Mouse (Mus musculus) midbrain, embryonic 14.5 days (tissue): ENCODE measurements around the gene Gpc1. TPM values are rescaled to one million over a fixed set of nuclear protein-coding genes. Genes with fewer than 3 reads are reported as not detected.

Source experiments
- ATAC-seq: fragments of 200-750 bp; cut with Nextera tagmentation; 2 replicates; pipeline ENCODE4 v1.8.0; 2017; ENCODE audit warnings: moderate number of reproducible peaks, moderate library complexity; ENCODE audit not compliant: low FRiP score, low TSS enrichment
- DNase-seq: peaks from one replicate; pipeline ENCODE4 v3.0.0-alpha.2; 2015
- H3K27ac ChIP-seq: fragments of 300-500 bp; sonication (generic); replicated peaks from 2 replicates; pipeline ENCODE4 v1.5.1; 2014; ENCODE audit warnings: mild to moderate bottlenecking, low read depth, low read length, moderate library complexity
- H3K27me3 ChIP-seq: fragments of 300-500 bp; sonication (generic); 2 replicates; pipeline ENCODE4 v1.6.1; 2014; ENCODE audit warnings: low read length, control low read depth, mixed read lengths; ENCODE audit not compliant: control insufficient read depth, insufficient read depth
- H3K36me3 ChIP-seq: fragments of 300-500 bp; sonication (generic); 2 replicates; pipeline ENCODE4 v1.6.1; 2014; ENCODE audit warnings: low read length, control low read depth; ENCODE audit not compliant: control insufficient read depth, insufficient read depth
- H3K4me1 ChIP-seq: fragments of 300-500 bp; sonication (generic); 2 replicates; pipeline ENCODE4 v1.6.1; 2014; ENCODE audit warnings: mild to moderate bottlenecking, antibody characterized with exemption, low read length, control low read depth; ENCODE audit not compliant: control insufficient read depth, insufficient read depth
- H3K4me2 ChIP-seq: fragments of 300-500 bp; sonication (generic); 2 replicates; pipeline ENCODE4 v1.6.1; 2014; ENCODE audit warnings: mild to moderate bottlenecking, low read length, moderate library complexity
- H3K4me3 ChIP-seq: fragments of 300-500 bp; sonication (generic); replicated peaks from 2 replicates; pipeline ENCODE4 v1.5.1; 2014; ENCODE audit warnings: low read depth, low read length
- H3K9ac ChIP-seq: fragments of 300-500 bp; sonication (generic); replicated peaks from 2 replicates; pipeline ENCODE4 v1.6.1; 2014; ENCODE audit warnings: mild to moderate bottlenecking, low read length, moderate library complexity
- H3K9me3 ChIP-seq: fragments of 300-500 bp; sonication (generic); 2 replicates; pipeline ENCODE4 v1.6.1; 2016; ENCODE audit warnings: low read length, control low read depth, mixed read lengths; ENCODE audit not compliant: control insufficient read depth
- WGBS: fragments of 180-500 bp; shearing (Covaris S2); extraction: QIAGEN DNeasy Blood & Tissue Kit; methylation state at CpG from one replicate; pipeline ENCODE4 v1.1.7; 2014; 5-methylcytosine and 5-hydroxymethylcytosine counted together
- polyA plus RNA-seq: library from polyadenylated mRNA; unstranded; fragments of >200 nt; fragmentation: Nextera tagmentation; extraction: Ambion mirVana; gene quantifications from 2 replicates; pipeline ENCODE4 v1.2.1, GENCODE M21; 2014

The Gpc1 gene
- polyA plus RNA-seq = 64.8 and 65.7 TPM in 2 replicates

DNA sequence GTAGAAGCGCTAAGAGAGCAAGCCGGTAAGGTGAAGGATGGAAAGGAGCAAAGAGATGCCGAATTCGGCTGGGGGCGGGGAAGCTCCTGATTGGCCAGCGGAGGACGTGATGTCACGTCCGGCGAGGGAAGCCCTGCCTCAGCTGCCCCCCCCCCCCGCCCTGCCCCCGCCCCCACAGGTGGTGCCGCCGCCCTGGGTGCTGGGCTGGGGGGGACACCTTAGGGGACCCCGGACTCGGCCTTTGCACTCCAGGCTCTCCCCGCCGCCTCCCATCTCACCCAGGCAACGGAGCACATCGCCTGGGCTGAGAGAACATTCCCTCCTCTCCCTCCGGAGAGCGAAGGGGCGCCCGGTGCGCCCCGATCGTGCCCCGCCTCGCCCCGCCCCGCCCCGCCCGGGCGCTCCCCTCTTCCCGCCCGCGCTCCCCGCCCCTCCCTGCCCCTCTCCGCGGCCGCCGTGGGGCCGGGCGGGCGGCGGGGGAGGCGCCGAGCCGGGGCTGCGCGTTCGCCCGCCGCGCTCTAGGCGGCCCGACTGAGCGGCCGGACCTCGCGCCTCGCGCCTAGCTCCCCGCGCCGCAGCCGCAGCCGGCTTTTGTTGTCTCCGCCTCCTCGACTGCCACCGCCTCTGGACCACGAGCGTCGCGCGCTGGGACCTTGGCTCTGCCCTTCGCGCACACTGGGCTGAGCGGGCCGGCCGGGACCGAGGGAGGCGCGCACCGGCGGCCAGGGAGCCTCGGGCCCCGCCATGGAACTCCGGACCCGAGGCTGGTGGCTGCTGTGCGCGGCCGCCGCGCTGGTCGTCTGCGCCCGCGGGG lies at the start of gene Gpc1:
Gene Gpc1 (plus strand): TSS at position 458 of the 814 bp plus-strand sequence.
- DNase-seq (peak; percentile 94), ATAC-seq (peak; percentile 84)
- Histone ChIP-seq H3K4me2 (peak within 1 kb of the TSS; percentile 80), H3K27ac (peak within 1 kb of the TSS; percentile 93), H3K4me1 (peaks cover 28% of the 10 kb centered on the region), H3K4me3 (peak within 1 kb of the TSS; percentile 92), H3K36me3 (no peaks in the 10 kb centered on the region), H3K27me3 (0 out of 2 replicates have a peak, but pooled peaks cover 4% of the 10 kb centered on the region), H3K9me3 (no peaks in the 10 kb centered on the region), H3K9ac (peak within 1 kb of the TSS; percentile 95)
- under 1% methylated on average over 61 of the region's 99 CpGs for WGBS

- no peak overlapping the region for H3K9ac ChIP-seq
- H3K4me2 ChIP-seq = no peak overlapping the region
- DNase-seq = no peak
- 90% methylated on average over 4 of the region's 4 CpGs for WGBS
- no peaks in the 10 kb centered on the region for H3K36me3 ChIP-seq
- ATAC-seq = no peak
- no peaks in the 10 kb centered on the region for H3K9me3 ChIP-seq
- H3K4me3 ChIP-seq = no peak overlapping the region
- no peak overlapping the region for H3K27ac ChIP-seq
- no peaks in the 10 kb centered on the region for H3K4me1 ChIP-seq
- H3K27me3 ChIP-seq = no peaks in the 10 kb centered on the region
Measured at GRCm38 (mm10) chr1:92781862-92782261, 49.6 kb upstream of the Gpc1 start.

DNA sequence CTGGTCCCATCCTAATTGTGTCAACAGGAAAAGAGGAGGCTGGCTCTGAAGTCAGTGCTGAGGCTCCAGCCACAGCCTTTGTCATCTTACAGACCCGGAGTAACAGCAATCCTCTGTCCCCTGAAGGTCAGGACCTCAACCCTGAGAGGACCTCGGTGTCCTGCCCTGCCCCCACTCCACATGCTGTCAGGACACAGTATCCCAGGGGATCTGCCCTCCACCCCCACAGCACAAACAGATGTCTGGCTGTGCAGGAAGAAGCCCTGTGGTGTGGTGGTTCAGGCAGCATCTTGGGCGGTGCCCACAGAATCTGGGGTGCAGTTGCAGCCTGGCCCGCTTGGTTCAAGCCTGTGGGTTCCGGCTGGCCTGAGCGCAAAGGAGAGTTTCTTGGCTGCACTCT lies 48.9 kb upstream of the Gpc1 start:
- Histone ChIP-seq H3K9ac (no peak overlapping the region), H3K4me2 (no peak overlapping the region), H3K36me3 (no peaks in the 10 kb centered on the region), H3K4me1 (no peaks in the 10 kb centered on the region), H3K9me3 (no peaks in the 10 kb centered on the region), H3K27me3 (no peaks in the 10 kb centered on the region), H3K27ac (no peak overlapping the region), H3K4me3 (no peak overlapping the region)
- WGBS = 69% methylated on average over 6 of the region's 6 CpGs
- DNase-seq (no peak), ATAC-seq (no peak)

DNA sequence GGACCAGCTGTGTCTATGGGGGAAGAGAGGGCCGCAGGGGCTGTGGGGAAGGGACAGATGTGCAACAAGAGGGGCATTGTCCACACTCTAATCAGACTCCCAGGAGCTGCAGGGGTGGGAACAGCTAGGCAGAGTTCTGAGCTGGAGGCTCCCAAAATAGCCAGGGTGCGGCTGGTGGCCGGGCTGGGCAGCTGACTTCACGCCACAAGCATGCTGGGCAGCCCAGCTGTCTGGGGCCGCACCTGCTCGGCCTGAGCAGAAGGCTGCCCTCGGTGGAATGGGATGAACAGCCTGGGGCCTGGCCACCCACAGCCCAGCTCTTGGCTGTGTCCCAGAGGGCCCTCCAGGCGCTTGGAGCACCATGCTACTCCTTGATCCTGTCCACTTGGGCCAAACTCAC lies 44.2 kb upstream of the Gpc1 start:
- Histone ChIP-seq H3K9ac (no peak overlapping the region), H3K4me1 (0 out of 2 replicates have a peak, but pooled peaks cover 3% of the 10 kb centered on the region), H3K4me2 (no peak overlapping the region), H3K27ac (no peak overlapping the region), H3K36me3 (no peaks in the 10 kb centered on the region), H3K27me3 (no peaks in the 10 kb centered on the region), H3K9me3 (no peaks in the 10 kb centered on the region), H3K4me3 (no peak overlapping the region)
- ATAC-seq (no peak), DNase-seq (no peak)
- 55% methylated on average over 8 of the region's 8 CpGs for WGBS

- WGBS = 89% methylated on average over 7 of the region's 7 CpGs
- Histone ChIP-seq H3K4me1 (0 out of 2 replicates have a peak, but pooled peaks cover 3% of the 10 kb centered on the region), H3K4me2 (no peak overlapping the region), H3K9me3 (no peaks in the 10 kb centered on the region), H3K36me3 (no peaks in the 10 kb centered on the region), H3K9ac (no peak overlapping the region), H3K4me3 (no peak overlapping the region), H3K27ac (no peak overlapping the region), H3K27me3 (no peaks in the 10 kb centered on the region)
- DNase-seq (no peak), ATAC-seq (no peak)
Measured at GRCm38 (mm10) chr1:92788049-92788448, 43.4 kb upstream of the Gpc1 start.

DNA sequence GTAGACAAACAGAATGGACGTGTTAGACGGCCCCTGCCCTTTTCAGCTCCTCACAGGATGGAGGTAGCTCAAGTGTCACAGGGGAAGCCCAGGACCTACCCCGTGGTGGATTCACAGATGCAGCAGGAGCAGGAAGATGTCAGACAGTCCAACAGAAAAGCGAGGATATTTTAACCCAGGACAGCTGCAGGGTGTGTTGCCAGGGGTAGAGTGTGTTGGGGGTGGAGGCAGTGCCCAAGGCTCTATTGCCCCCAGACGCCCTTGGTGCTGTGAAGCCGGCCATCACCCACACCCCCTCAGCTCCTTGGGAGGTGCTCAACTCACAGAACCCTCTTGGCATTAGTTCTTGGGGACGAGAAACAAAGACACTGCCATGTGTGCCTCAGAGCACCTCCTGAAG lies 40.8 kb upstream of the Gpc1 start:
- H3K27ac ChIP-seq = no peak overlapping the region
- H3K4me2 ChIP-seq = peak overlapping the region; percentile 33
- no peak for DNase-seq
- H3K27me3 ChIP-seq = no peaks in the 10 kb centered on the region
- 0 out of 2 replicates have a peak, but pooled peaks cover 3% of the 10 kb centered on the region for H3K4me1 ChIP-seq
- no peaks in the 10 kb centered on the region for H3K36me3 ChIP-seq
- H3K4me3 ChIP-seq = no peak overlapping the region
- no peaks in the 10 kb centered on the region for H3K9me3 ChIP-seq
- ATAC-seq = no peak
- WGBS = 27% methylated on average over 7 of the region's 7 CpGs
- no peak overlapping the region for H3K9ac ChIP-seq

DNA sequence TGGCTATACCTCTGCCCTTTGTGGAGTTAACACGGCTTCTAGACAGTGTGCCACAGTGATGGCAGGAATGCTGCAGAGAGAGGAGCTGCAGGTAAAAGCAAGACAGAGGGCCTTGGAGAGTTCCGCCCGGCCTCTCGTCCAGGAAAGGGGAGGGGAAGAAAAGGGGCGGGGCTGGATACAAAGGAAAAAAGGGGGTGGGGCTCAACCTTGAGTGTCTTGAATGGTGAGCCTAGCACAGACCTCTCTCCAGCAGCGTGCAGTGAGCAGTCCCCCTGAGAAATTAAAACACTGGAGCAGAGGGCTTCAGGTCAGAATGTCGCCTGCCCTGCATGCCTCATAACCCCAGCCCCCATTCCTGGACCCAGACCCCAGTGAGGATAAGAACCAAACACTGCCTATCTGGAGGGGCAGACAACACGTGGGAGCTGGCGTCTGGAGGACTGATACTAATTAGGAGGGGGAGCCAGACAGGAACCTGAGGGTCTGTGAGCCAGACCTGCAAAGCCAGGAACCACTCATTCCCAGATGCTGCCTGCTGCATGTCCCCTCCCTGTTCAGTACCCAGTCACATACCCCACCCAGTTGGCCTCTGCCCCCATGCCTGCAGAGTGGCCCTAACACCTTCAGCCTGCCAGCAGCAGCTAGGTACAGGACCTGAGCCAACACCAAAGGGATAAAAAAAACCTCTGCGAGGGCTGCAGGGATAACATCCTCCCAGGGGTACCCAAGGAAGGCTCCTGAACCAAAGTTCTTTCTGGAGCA lies 40.2 kb upstream of the Gpc1 start:
- Histone ChIP-seq H3K9ac (no peak overlapping the region), H3K27ac (no peak overlapping the region), H3K36me3 (no peaks in the 10 kb centered on the region), H3K9me3 (no peaks in the 10 kb centered on the region), H3K4me1 (0 out of 2 replicates have a peak, but pooled peaks cover 3% of the 10 kb centered on the region), H3K4me2 (peak overlapping the region; percentile 33), H3K27me3 (no peaks in the 10 kb centered on the region), H3K4me3 (no peak overlapping the region)
- DNase-seq (peak; percentile 61), ATAC-seq (peak; percentile 53)
- WGBS = 7% methylated on average over 10 of the region's 10 CpGs

GRCm38 (mm10) chr1:92793781-92794180 lies 37.7 kb upstream of the Gpc1 start:
- Histone ChIP-seq H3K9me3 (no peaks in the 10 kb centered on the region), H3K27me3 (no peaks in the 10 kb centered on the region), H3K9ac (no peak overlapping the region), H3K36me3 (no peaks in the 10 kb centered on the region), H3K4me3 (no peak overlapping the region), H3K27ac (no peak overlapping the region), H3K4me1 (0 out of 2 replicates have a peak, but pooled peaks cover 3% of the 10 kb centered on the region), H3K4me2 (no peak overlapping the region)
- 83% methylated on average over 5 of the region's 5 CpGs for WGBS
- ATAC-seq = no peak
- DNase-seq = no peak
